Mouse (Mus musculus): ENCODE results near the gene Dbh. TPM values are rescaled to one million over a fixed set of nuclear protein-coding genes. Genes with fewer than 3 reads are reported as not detected.

Gene Dbh
- polyA plus RNA-seq, 1 experiment from 2014 or later: 5.4 TPM

DNA sequence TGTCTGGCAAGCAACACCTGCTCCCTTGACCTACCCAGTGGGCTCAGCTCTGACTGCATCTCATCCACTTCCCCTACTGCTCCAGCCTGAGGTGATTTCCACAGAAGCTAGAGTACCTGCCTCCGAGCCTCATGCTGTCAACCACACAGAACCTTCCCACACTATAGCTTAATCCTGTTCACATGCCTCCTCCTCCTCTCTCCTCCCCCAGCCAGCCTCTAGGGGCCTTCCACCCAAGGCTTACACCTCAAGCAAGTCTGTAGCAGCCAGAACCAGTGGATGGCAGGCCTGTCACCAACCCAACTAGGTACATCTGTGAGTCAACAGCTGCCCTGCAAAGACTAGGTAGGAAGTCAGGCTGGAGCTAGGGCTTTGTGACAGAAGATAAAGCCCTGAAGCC, 28.2 kb upstream of the Dbh start:
- 67% methylated on average over 1 of the region's 1 CpGs for WGBS
- Histone ChIP-seq H3K9ac (no peak overlapping the region), H3K27me3 (replicated peaks) (peaks cover 22% of the 10 kb centered on the region), H3K4me1 (replicated peaks) (0 out of 2 replicates have a peak, but pooled peaks cover 2% of the 10 kb centered on the region), H3K4me2 (replicated peaks) (no peak overlapping the region), H3K4me3 (replicated peaks) (no peak overlapping the region), H3K9me3 (no peaks in the 10 kb centered on the region), H3K36me3 (no peaks in the 10 kb centered on the region), H3K27ac (no peak overlapping the region)
- no peak for ATAC-seq

DNA sequence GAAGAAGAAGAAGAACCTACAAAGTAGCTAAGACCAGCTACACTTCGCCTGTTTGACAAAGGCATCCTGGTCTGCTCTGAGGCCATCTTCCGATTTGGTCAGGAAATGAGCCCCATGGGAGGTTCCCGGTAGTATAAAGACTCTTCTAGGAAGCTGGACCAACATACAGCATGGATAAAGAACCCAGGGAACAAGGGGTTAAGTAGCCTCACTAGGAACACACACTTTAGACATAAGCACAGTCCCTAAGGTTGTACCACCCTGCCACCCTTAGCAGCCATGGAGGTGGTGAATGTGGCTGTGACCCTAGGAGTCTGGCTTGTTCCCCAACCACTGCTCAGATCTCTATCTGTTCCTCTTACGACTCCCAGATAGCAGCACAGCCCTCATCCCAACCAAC, 26.7 kb upstream of the Dbh start:
- no peak for ATAC-seq

DNA sequence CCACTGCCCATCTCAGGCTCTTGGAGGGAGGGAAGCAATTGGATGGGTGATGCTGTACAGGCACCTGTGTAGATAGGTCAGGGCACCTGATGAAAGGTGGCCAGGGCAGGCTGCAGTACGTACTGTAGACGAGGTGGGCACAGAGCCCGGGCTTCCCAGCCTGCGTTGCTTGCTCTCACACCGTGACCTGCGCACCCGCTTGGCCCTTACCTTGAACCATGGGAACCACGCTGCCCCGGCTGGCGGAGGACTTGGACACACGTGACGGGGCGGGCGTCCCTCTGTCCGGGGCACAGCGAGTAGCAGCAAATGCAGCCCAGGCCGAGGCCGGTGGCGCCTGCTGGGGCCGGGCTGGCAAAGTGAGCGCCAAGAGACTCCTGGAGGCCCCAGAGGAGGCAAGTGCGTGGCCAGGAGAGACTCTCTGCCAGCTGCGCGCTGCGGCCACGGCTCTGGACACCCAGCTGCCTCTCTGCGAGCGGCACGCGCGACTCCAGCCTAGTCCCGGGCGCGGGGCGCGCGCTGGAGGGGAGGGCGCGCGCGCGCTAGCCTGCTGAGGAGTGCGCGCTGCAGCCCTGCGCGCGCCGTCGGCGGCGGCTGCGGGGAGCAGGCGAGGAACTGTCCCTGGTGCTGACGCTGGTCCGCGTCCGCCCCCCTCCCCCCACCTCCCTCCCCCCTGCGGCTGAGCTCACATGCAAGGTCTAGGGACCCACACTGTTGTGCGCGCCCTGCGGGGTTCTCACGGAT, 22.9 kb upstream of the Dbh start, which contains the start of gene Fam163b:
Fam163b (minus strand) TSS at position 542 of the 744 bp plus-strand sequence.
- Histone ChIP-seq H3K9ac (no peak within 1 kb of the TSS), H3K4me3 (replicated peaks) (peak within 1 kb of the TSS; percentile 37), H3K36me3 (no peaks in the 10 kb centered on the region), H3K4me2 (replicated peaks) (peak within 1 kb of the TSS; percentile 81), H3K27ac (no peak within 1 kb of the TSS), H3K9me3 (no peaks in the 10 kb centered on the region), H3K4me1 (replicated peaks) (peaks cover 6% of the 10 kb centered on the region; the same call in 1 of the 2 replicates), H3K27me3 (replicated peaks) (peaks cover 33% of the 10 kb centered on the region)
- peak; percentile 70 for ATAC-seq
- 1% methylated on average over 61 of the region's 62 CpGs for WGBS

More for the DNA sequence above, 26.7 kb upstream of the Dbh start:
- no peaks in the 10 kb centered on the region for H3K9me3 ChIP-seq
- H3K9ac ChIP-seq: no peak overlapping the region
- peaks cover 33% of the 10 kb centered on the region for H3K27me3 ChIP-seq (replicated peaks)
- H3K4me3 ChIP-seq (replicated peaks): no peak overlapping the region
- 57% methylated on average over 4 of the region's 4 CpGs for WGBS
- no peak overlapping the region for H3K27ac ChIP-seq
- H3K36me3 ChIP-seq: no peaks in the 10 kb centered on the region
- H3K4me2 ChIP-seq (replicated peaks): no peak overlapping the region
- H3K4me1 ChIP-seq (replicated peaks): peaks cover 6% of the 10 kb centered on the region; the same call in 1 of the 2 replicates

DNA sequence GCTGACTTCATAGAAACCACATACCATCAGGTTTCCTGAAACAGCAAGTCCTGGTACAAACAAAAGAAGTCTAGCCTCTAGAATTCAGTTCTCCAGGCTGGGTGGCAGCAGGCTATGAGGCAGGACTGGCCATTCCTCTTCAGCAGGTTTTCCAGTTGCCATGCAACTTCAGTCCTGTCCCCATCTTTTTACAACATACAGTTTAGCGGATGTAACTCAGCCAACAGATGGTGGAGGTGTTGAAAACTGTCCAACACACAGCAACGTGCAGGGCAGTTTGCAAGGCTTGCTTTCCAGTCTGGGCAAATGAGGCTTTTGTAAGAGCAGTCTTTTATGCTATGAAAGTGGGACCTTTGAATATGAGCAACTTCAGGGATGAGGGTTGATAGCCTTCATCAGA, 20.1 kb upstream of the Dbh start:
- Histone ChIP-seq H3K36me3 (no peaks in the 10 kb centered on the region), H3K4me2 (replicated peaks) (no peak overlapping the region), H3K9me3 (no peaks in the 10 kb centered on the region), H3K9ac (no peak overlapping the region), H3K27ac (no peak overlapping the region), H3K27me3 (replicated peaks) (peaks cover 23% of the 10 kb centered on the region), H3K4me3 (replicated peaks) (no peak overlapping the region), H3K4me1 (replicated peaks) (peaks cover 6% of the 10 kb centered on the region; the same call in 1 of the 2 replicates)
- 71% methylated on average over 2 of the region's 2 CpGs for WGBS
- ATAC-seq: no peak

DNA sequence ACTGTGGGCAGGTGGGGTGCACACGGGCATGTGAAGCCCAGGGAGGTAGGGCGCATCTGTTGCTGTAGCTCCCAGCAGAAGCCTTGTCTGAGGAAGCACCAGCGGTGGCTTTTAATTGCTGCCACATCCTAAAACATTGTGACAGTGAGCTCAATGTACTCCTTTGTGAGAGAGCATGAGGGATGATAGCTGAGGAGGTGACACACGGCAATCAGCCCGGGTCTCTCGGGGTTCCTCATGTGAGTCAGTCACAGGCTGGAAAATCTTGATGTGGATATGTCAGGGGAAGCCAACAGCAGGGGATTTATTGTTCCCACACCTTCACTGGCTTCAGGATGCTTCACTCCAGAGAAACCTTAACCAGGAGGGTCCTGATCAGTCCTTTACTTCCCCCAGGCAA, 18.2 kb upstream of the Dbh start:
- Histone ChIP-seq H3K4me1 (replicated peaks) (peaks cover 4% of the 10 kb centered on the region; the same call in 1 of the 2 replicates), H3K4me2 (replicated peaks) (no peak overlapping the region), H3K9ac (no peak overlapping the region), H3K27me3 (replicated peaks) (peaks cover 10% of the 10 kb centered on the region), H3K4me3 (replicated peaks) (no peak overlapping the region), H3K9me3 (no peaks in the 10 kb centered on the region), H3K27ac (no peak overlapping the region), H3K36me3 (no peaks in the 10 kb centered on the region)
- 65% methylated on average over 6 of the region's 6 CpGs for WGBS
- ATAC-seq: no peak

DNA sequence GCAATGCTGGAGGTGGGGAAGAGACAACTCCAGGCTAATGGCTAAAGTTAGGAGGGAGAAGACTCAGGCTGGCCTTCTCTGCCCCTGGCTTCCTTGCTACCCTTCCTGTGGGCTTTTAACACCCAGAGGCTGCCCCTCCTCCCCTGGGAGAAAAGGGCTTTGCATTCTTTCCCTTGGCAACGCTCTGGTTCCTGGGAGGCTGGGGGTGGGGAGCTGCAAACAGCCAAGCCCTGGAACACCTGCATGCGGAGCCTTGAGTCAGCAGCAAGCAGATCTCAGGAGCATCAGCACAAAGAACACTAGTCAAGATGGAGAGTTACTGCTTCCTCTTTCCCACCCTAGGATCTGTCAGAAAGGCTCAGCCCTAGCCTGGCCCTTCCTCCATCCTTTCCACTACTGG, 15.6 kb upstream of the Dbh start:
- no peak overlapping the region for H3K9ac ChIP-seq
- no peak overlapping the region for H3K27ac ChIP-seq
- no peak for ATAC-seq
- H3K4me2 ChIP-seq (replicated peaks): no peak overlapping the region
- 5% methylated on average over 2 of the region's 2 CpGs for WGBS
- H3K9me3 ChIP-seq: no peaks in the 10 kb centered on the region
- H3K27me3 ChIP-seq (replicated peaks): no peaks in the 10 kb centered on the region
- H3K36me3 ChIP-seq: no peaks in the 10 kb centered on the region
- no peak overlapping the region for H3K4me3 ChIP-seq (replicated peaks)
- H3K4me1 ChIP-seq (replicated peaks): no peaks in the 10 kb centered on the region

DNA sequence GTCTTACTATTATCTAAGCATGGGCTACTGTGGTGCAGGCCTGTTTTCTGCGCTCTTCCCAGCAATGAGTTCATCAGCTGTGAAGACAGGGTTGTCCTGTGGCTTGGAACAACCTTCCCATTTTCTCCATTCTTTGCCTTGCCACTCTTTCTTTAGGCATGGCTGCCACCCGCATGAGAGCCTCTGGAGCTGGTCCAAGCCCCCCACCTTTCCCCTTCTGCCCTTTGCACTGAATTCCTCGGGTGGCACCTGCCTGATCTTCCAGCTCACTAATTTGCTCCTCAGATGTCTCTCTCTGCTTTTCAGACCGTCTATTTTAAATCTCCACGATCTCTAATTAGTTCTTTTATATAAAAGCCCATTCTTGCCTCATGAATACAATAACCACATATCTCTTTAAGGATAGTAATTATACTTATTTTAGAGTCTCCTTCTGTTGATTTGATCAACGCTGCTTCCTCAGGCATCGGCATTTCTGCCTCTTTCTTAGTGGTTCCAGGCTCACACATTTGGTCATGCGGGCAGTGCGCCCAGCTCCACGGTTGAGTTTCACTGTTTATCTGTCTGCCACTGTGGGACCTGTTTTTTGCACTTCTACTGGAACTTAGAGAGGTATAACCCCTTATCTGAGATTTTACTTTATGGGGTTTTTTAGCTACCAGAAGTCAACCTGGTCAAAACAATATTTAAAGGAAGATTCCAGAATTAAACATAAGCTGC, 10.4 kb upstream of the Dbh start:
- Histone ChIP-seq H3K9me3 (no peaks in the 10 kb centered on the region), H3K4me3 (replicated peaks) (no peak overlapping the region), H3K36me3 (no peaks in the 10 kb centered on the region), H3K27ac (no peak overlapping the region), H3K4me2 (replicated peaks) (no peak overlapping the region), H3K27me3 (replicated peaks) (no peaks in the 10 kb centered on the region), H3K4me1 (replicated peaks) (no peaks in the 10 kb centered on the region), H3K9ac (no peak overlapping the region)
- no peak for ATAC-seq
- 80% methylated on average over 10 of the region's 10 CpGs for WGBS

DNA sequence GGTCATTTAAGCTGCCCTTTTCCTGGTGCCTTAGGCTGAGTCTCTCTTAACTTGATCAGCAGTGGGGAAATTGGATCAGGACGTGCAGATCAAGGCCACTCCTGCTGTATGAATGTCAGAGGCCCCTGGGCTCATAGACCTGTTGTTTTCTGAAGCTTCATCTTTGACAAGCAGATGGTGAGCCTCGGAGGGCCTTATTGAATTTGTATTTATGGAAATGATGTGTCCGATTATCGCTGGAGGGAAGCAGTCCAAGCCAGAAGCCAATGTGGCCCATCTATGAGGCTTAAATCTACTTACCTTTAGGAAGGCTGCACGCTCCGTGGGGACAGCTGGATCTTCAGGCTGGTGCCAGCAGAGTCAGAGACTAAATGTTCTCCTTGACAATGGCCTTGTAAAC, 8.4 kb upstream of the Dbh start:
- Histone ChIP-seq H3K9me3 (no peaks in the 10 kb centered on the region), H3K4me1 (replicated peaks) (no peaks in the 10 kb centered on the region), H3K4me3 (replicated peaks) (no peak overlapping the region), H3K9ac (no peak overlapping the region), H3K27me3 (replicated peaks) (no peaks in the 10 kb centered on the region), H3K27ac (no peak overlapping the region), H3K36me3 (no peaks in the 10 kb centered on the region), H3K4me2 (replicated peaks) (no peak overlapping the region)
- WGBS: 77% methylated on average over 6 of the region's 6 CpGs
- ATAC-seq: no peak

DNA sequence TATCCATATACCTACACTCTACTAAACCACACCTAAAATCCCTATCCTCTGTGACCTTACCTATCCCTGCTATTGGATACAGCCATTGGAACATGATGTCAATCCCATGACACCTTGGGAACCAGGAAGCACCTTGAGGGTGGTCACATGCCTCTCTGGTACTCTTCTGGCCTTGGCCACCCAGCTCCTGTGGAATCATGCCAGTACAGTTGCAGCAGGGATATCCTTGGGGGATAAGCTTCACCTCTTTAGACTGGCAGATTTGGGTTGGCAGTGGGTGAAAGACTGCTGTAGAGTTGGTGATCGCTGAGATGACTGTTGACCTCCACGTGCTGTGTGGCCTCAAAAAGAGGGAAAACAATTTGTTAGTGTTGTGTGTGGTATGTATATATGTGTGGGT, 3.5 kb upstream of the Dbh start:
- H3K4me2 ChIP-seq (replicated peaks): no peak overlapping the region
- H3K27ac ChIP-seq: no peak overlapping the region
- WGBS: 81% methylated on average over 2 of the region's 2 CpGs
- no peak overlapping the region for H3K4me3 ChIP-seq (replicated peaks)
- no peak for ATAC-seq
- H3K4me1 ChIP-seq (replicated peaks): no peaks in the 10 kb centered on the region
- no peaks in the 10 kb centered on the region for H3K36me3 ChIP-seq
- H3K27me3 ChIP-seq (replicated peaks): no peaks in the 10 kb centered on the region
- no peaks in the 10 kb centered on the region for H3K9me3 ChIP-seq
- H3K9ac ChIP-seq: no peak overlapping the region

DNA sequence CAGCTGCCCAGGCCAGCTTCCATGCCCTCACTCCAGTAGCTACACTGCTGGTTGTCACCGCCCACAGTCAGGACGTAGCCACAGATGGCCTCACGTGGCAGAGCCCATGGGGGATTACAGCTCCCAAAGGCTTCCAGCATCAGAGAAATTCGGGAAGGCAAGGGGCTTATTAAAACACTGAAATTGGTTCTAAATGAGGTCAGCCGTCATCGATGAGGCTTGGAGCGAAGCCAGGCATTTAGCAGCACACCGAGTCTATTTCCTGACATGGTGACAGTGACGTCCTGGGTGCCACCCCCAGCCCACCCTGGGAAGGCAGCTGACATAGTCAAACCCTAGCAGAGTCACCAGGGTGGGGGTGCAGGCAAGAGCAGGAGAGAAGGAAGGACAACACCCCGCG, 2.4 kb upstream of the Dbh start:
- no peaks in the 10 kb centered on the region for H3K9me3 ChIP-seq
- no peak overlapping the region for H3K4me3 ChIP-seq (replicated peaks)
- H3K4me2 ChIP-seq (replicated peaks): no peak overlapping the region
- ATAC-seq: no peak
- H3K36me3 ChIP-seq: no peaks in the 10 kb centered on the region
- H3K4me1 ChIP-seq (replicated peaks): no peaks in the 10 kb centered on the region
- WGBS: 73% methylated on average over 11 of the region's 11 CpGs
- H3K27ac ChIP-seq: no peak overlapping the region
- no peaks in the 10 kb centered on the region for H3K27me3 ChIP-seq (replicated peaks)
- H3K9ac ChIP-seq: no peak overlapping the region

DNA sequence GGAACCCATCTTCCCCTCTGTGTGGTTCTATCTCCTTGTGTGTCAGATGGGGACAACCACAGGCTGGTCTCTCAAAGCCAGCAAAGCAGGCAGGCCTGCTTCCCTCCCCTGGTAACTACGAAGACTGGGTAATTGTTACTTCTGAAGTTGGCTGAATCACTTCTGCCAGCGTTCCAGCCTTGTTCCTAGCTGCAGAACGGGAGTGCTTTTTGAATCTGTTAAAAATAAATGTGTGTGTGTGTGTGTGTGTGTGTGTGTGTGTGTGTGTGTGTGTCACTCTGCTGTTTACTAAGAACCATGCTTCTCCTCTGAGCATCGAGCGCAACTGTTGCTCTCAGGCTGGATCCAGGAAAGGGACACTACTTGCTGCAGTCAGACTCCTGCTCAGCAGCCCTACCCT, 1.2 kb upstream of the Dbh start:
- Histone ChIP-seq H3K4me3 (replicated peaks) (no peak overlapping the region), H3K9ac (no peak overlapping the region), H3K4me2 (replicated peaks) (no peak overlapping the region), H3K9me3 (no peaks in the 10 kb centered on the region), H3K36me3 (no peaks in the 10 kb centered on the region), H3K27ac (no peak overlapping the region), H3K4me1 (replicated peaks) (no peaks in the 10 kb centered on the region), H3K27me3 (replicated peaks) (no peaks in the 10 kb centered on the region)
- no peak for ATAC-seq
- 60% methylated on average over 5 of the region's 5 CpGs for WGBS

DNA sequence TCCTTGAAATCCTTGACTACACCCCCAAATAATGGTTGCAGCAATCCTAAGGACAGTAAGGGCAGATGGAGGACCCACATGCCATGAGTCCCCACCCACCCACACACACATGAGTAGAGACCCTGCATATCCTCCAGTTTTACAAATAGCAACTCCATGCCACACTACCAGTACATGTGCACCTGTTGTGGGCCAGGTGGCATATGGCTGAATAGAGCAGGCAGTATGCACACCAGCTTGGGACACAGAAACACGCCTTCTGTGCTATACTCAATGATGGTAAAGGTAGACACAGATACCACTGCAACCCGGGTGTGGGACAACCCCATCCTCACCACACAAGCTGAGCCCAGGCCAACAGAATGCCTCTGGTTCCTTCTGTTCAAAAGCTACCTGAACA, 1.0 kb downstream of the Dbh start:
- Histone ChIP-seq H3K9ac (no peak overlapping the region), H3K9me3 (no peaks in the 10 kb centered on the region), H3K36me3 (no peaks in the 10 kb centered on the region), H3K4me2 (replicated peaks) (no peak overlapping the region), H3K27ac (no peak overlapping the region), H3K27me3 (replicated peaks) (no peaks in the 10 kb centered on the region), H3K4me3 (replicated peaks) (no peak overlapping the region), H3K4me1 (replicated peaks) (no peaks in the 10 kb centered on the region)
- WGBS: 89% methylated on average over 2 of the region's 2 CpGs
- ATAC-seq: no peak

DNA sequence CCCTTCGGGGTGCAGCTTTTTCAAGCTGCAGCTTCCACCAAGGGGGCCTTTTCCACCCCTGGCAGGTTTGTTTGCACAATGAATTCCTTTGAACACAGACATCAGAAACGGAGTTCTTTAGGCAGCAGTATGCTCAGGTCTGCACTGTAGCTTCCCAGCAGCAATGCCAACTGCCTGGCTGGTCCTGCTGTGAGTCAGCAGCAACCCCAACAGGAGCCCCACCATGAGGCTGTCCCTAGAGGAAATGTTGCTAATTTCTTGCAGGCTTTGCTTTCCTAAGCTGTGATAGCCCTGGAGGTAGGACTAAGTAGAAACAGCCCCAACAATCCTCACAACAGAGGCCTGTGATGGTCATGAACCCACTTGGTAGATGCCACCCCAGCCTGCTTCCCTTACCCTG, 2.0 kb downstream of the Dbh start:
- Histone ChIP-seq H3K27ac (no peak overlapping the region), H3K9me3 (no peaks in the 10 kb centered on the region), H3K4me3 (replicated peaks) (no peak overlapping the region), H3K4me2 (replicated peaks) (no peak overlapping the region), H3K4me1 (replicated peaks) (no peaks in the 10 kb centered on the region), H3K36me3 (no peaks in the 10 kb centered on the region), H3K9ac (no peak overlapping the region), H3K27me3 (replicated peaks) (no peaks in the 10 kb centered on the region)
- ATAC-seq: no peak
- whole genome bisulfite sequencing: 9% methylated on average over 2 of the region's 2 CpGs
